Mouse (Mus musculus) urinary bladder, postnatal 25 days (tissue): Measurements from ENCODE around the gene Kcnk4.

ENCODE experiments used
- DNase-seq: peaks from one replicate; pipeline ENCODE4 v3.0.0; 2022; ENCODE audit warnings: low spot score

Gene Kcnk4

DNA sequence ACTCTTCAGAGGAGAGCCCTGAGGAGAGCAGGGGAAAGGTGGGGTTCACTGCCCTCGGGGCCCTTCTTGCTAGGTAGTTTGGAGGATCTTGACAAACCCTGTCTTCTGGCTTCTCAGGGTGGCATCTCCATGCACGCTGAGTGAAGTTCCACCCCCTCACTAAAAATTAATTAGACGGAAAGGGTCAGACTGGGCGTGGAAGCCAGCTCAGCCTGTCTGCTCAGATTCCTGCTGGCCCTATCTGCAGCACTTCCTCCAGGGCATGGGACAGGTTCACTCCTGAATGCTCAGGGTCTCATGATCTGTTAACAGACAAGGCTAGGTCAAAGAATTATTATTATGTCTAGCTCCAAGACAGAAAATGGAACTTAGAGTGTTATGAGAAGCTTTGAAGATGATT, 41.8 kb downstream of the Kcnk4 start:
- no peak for DNase-seq

GRCm38 (mm10) chr19:6877965-6878364, 56.4 kb downstream of the Kcnk4 start:
- DNase-seq: no peak

GRCm38 (mm10) chr19:6876799-6877198, 57.5 kb downstream of the Kcnk4 start:
- DNase-seq: no peak

- DNase-seq: no peak
These were observed 58.5 kb downstream of the Kcnk4 start for GRCm38 (mm10) chr19:6875834-6876233.

DNA sequence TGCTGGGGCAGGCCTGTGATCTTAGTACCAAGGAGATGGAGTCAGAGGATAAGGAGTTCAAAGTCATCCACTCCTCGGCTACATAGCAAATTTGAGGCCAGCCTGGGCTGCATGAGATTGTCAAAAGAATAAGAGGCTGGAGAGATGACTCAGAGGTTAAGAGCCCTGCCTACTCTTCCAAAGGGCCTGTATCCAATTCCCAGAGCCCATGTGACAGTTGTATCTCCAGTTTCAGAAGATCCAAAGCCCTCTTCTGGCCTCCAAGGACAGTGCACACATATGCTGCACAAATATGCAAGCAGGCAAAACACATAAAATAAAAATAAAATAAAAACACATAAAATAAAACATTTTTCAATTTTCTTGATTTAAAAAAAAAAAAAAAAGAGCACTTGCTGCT, 60.1 kb downstream of the Kcnk4 start:
- no peak for DNase-seq
